25 mouse cellular contexts compared by ENCODE assay signal in the genomic region with DNA sequence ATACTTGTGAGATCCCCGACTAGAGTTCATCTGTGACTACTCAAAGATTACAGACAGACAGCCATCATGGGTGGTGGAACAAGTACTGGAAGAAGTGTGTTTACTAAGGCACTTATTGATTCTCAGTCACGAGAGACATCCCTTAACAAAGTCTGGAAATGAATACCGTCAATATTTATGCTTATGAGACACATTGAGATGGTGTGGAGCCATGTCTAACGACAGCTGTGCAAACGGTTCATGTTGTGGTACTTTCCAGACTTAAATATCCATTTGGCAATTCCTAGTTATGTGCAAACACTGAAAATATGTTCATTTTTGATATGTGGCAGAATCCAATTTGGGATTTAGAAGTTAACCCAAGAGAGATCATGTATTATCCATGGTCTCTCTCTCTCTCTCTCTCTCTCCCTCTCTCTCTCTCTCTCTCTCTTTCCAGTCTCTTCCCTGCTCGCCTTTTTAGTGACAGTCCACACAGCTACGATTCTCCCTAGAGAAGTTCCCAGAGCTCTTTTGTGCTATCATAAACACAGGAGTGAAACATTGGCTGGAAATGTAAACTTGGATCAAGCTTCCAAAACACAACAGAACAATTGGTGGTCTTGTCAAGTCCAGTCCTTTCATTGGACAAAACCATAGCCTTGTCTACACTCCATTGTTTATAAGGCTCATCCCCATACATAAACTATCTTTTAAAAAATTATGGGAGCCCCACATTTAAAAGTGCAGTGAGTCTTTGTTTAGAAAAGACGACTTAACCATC.
DNase-seq lines count a peak whose midpoint lies in the region; ATAC-seq and TF ChIP-seq lines count a peak whose summit lies in the region.
"Had no signal": no experiment of that assay in that cellular context is flagged by ENCODE, and none has a peak within 500 bp of the region (broad histone marks: within the 10 kb centered on the region; RNA-seq: fewer than 3 reads in every experiment).

No protein-coding gene starts in this region.

- WGBS in forebrain, postnatal 0 days = 53% methylated on average over 8 of the region's 8 CpGs
- WGBS in forebrain, embryonic 11.5 days = 88% methylated on average over 8 of the region's 8 CpGs
- whole genome bisulfite sequencing in stomach, embryonic 14.5 days = 43% methylated on average over 8 of the region's 8 CpGs
- WGBS in stomach, postnatal 0 days = 45% methylated on average over 8 of the region's 8 CpGs
- WGBS in lung, postnatal 0 days = 35% methylated on average over 8 of the region's 8 CpGs
- 41% methylated on average over 8 of the region's 8 CpGs for WGBS in stomach, embryonic 16.5 days
- WGBS in liver, embryonic 11.5 days = 77% methylated on average over 8 of the region's 8 CpGs

- TF ChIP-seq CTCF in forebrain, postnatal 0 days (IDR thresholded peaks at IDR 0.05; ENCODE audit: low read depth) = no peak
- TF ChIP-seq CTCF in stomach, postnatal 0 days (IDR thresholded peaks at IDR 0.05; ENCODE audit: low read depth) = no peak
- no peak for TF ChIP-seq CTCF in lung, postnatal 0 days (IDR thresholded peaks at IDR 0.05)

- TF ChIP-seq EP300 in stomach, postnatal 0 days (optimal IDR thresholded peaks at IDR 0.05) = no peak
- peak; percentile 44; the same call in 1 of the 2 replicates for TF ChIP-seq EP300 in lung, postnatal 0 days (IDR thresholded peaks at IDR 0.05)

- DNase-seq in forebrain, postnatal 0 days = peak; percentile 48
- DNase-seq in forebrain, embryonic 11.5 days (ENCODE audit: low spot score) = no peak
- no peak for DNase-seq in stomach, postnatal 0 days (ENCODE audit: low spot score)
- DNase-seq in lung, postnatal 0 days (ENCODE audit: low spot score) = peak; percentile 27
- no peak for DNase-seq in frontal cortex, postnatal 25 days (ENCODE audit: low spot score in 2 of 2)
- no peak for DNase-seq in liver, embryonic 11.5 days (ENCODE audit: low spot score)
- DNase-seq: adrenal gland, postnatal 25 days; cerebellum, adult 8-10 months; cerebellum, postnatal 25 days; heart, postnatal 14 days; kidney, adult 9 months; kidney, postnatal 10 days; midbrain, embryonic 14.5 days; retina, postnatal 1 day; right cerebral cortex, postnatal 14 days had no signal

- no peaks in the 10 kb centered on the region for H3K27me3 ChIP-seq in forebrain, postnatal 0 days (ENCODE audit: insufficient read depth, low read length)
- H3K27me3 ChIP-seq in forebrain, embryonic 11.5 days (ENCODE audit: control insufficient read depth, insufficient read depth, low read length) = no peaks in the 10 kb centered on the region
- H3K27me3 ChIP-seq in stomach, embryonic 14.5 days (ENCODE audit: control insufficient read depth, insufficient read depth, low read length) = no peaks in the 10 kb centered on the region
- no peaks in the 10 kb centered on the region for H3K27me3 ChIP-seq in stomach, postnatal 0 days (ENCODE audit: control insufficient read depth, insufficient read depth, low read length)
- no peaks in the 10 kb centered on the region for H3K27me3 ChIP-seq in lung, postnatal 0 days (replicated peaks; ENCODE audit: insufficient read depth, low read length)
- no peaks in the 10 kb centered on the region for H3K27me3 ChIP-seq in stomach, embryonic 16.5 days (ENCODE audit: control insufficient read depth, insufficient read depth, low read length)
- H3K27me3 ChIP-seq in liver, embryonic 11.5 days (replicated peaks; ENCODE audit: control insufficient read depth, insufficient read depth, low read length) = no peaks in the 10 kb centered on the region
- H3K27me3 ChIP-seq: embryonic facial prominence, embryonic 15.5 days; hindbrain, embryonic 15.5 days; limb, embryonic 12.5 days; neural tube, embryonic 15.5 days had no signal

- no peak overlapping the region for H3K4me3 ChIP-seq in forebrain, postnatal 0 days (ENCODE audit: low read depth, low read length)
- H3K4me3 ChIP-seq in forebrain, embryonic 11.5 days (ENCODE audit: low read depth, low read length) = no peak overlapping the region
- H3K4me3 ChIP-seq in stomach, embryonic 14.5 days (ENCODE audit: low read depth, low read length) = no peak overlapping the region
- H3K4me3 ChIP-seq in stomach, postnatal 0 days (ENCODE audit: low read depth, low read length) = no peak overlapping the region
- no peak overlapping the region for H3K4me3 ChIP-seq in lung, postnatal 0 days (ENCODE audit: low read depth, low read length)
- H3K4me3 ChIP-seq in stomach, embryonic 16.5 days (replicated peaks; ENCODE audit: low read length) = no peak overlapping the region
- H3K4me3 ChIP-seq in liver, embryonic 11.5 days (ENCODE audit: low read depth, low read length) = no peak overlapping the region
- H3K4me3 ChIP-seq: embryonic facial prominence, embryonic 10.5 days; embryonic facial prominence, embryonic 15.5 days; hindbrain, embryonic 10.5 days; hindbrain, embryonic 15.5 days; limb, embryonic 12.5 days; neural tube, embryonic 15.5 days had no signal

- H3K27ac ChIP-seq in forebrain, postnatal 0 days (ENCODE audit: low read depth, low read length) = no peak overlapping the region
- no peak overlapping the region for H3K27ac ChIP-seq in forebrain, embryonic 11.5 days (ENCODE audit: low read depth, low read length)
- H3K27ac ChIP-seq in stomach, embryonic 14.5 days (ENCODE audit: low read length) = peak overlapping the region; percentile 68; the same call in 1 of the 2 replicates
- H3K27ac ChIP-seq in stomach, postnatal 0 days (replicated peaks) = no peak overlapping the region
- no peak overlapping the region for H3K27ac ChIP-seq in lung, postnatal 0 days (ENCODE audit: low read length)
- H3K27ac ChIP-seq in stomach, embryonic 16.5 days (ENCODE audit: low read length) = peak overlapping the region; percentile 57; the same call in 1 of the 2 replicates
- no peak overlapping the region for H3K27ac ChIP-seq in liver, embryonic 11.5 days (ENCODE audit: low read depth, low read length)
- H3K27ac ChIP-seq: embryonic facial prominence, embryonic 10.5 days; embryonic facial prominence, embryonic 15.5 days; hindbrain, embryonic 10.5 days; hindbrain, embryonic 15.5 days; limb, embryonic 12.5 days; neural tube, embryonic 15.5 days had no signal

- no peaks in the 10 kb centered on the region for H3K9me3 ChIP-seq in forebrain, postnatal 0 days (ENCODE audit: low read length)
- H3K9me3 ChIP-seq in forebrain, embryonic 11.5 days (ENCODE audit: control insufficient read depth, low read length) = no peaks in the 10 kb centered on the region
- H3K9me3 ChIP-seq in stomach, embryonic 14.5 days (ENCODE audit: control insufficient read depth, low read depth, low read length) = no peaks in the 10 kb centered on the region
- H3K9me3 ChIP-seq in stomach, postnatal 0 days (ENCODE audit: control insufficient read depth, low read length) = no peaks in the 10 kb centered on the region
- H3K9me3 ChIP-seq in lung, postnatal 0 days (ENCODE audit: low read length) = no peaks in the 10 kb centered on the region
- no peaks in the 10 kb centered on the region for H3K9me3 ChIP-seq in stomach, embryonic 16.5 days (replicated peaks; ENCODE audit: control insufficient read depth, low read length)
- H3K9me3 ChIP-seq in liver, embryonic 11.5 days (ENCODE audit: control insufficient read depth, low read length) = no peaks in the 10 kb centered on the region
- H3K9me3 ChIP-seq: embryonic facial prominence, embryonic 10.5 days; embryonic facial prominence, embryonic 15.5 days; hindbrain, embryonic 10.5 days; hindbrain, embryonic 15.5 days; limb, embryonic 12.5 days; neural tube, embryonic 15.5 days had no signal

- no peaks in the 10 kb centered on the region for H3K4me1 ChIP-seq in forebrain, postnatal 0 days (ENCODE audit: insufficient read depth)
- H3K4me1 ChIP-seq in forebrain, embryonic 11.5 days (replicated peaks; ENCODE audit: control insufficient read depth, insufficient read depth, low read length) = no peaks in the 10 kb centered on the region
- no peaks in the 10 kb centered on the region for H3K4me1 ChIP-seq in stomach, embryonic 14.5 days (ENCODE audit: control insufficient read depth, insufficient read depth, low read length)
- H3K4me1 ChIP-seq in stomach, postnatal 0 days (replicated peaks; ENCODE audit: control insufficient read depth, insufficient read depth) = no peaks in the 10 kb centered on the region
- no peaks in the 10 kb centered on the region for H3K4me1 ChIP-seq in lung, postnatal 0 days (ENCODE audit: insufficient read depth, low read depth, low read length)
- H3K4me1 ChIP-seq in stomach, embryonic 16.5 days (ENCODE audit: control insufficient read depth, insufficient read depth, low read length) = no peaks in the 10 kb centered on the region
- H3K4me1 ChIP-seq in liver, embryonic 11.5 days (replicated peaks; ENCODE audit: control insufficient read depth, insufficient read depth, low read length) = no peaks in the 10 kb centered on the region
- H3K4me1 ChIP-seq: embryonic facial prominence, embryonic 10.5 days; embryonic facial prominence, embryonic 15.5 days; hindbrain, embryonic 10.5 days; hindbrain, embryonic 15.5 days; limb, embryonic 12.5 days; neural tube, embryonic 15.5 days had no signal

- H3K4me2 ChIP-seq in forebrain, postnatal 0 days (ENCODE audit: low read depth) = no peak overlapping the region
- H3K4me2 ChIP-seq in forebrain, embryonic 11.5 days (ENCODE audit: low read depth, low read length, severe bottlenecking) = no peak overlapping the region
- no peak overlapping the region for H3K4me2 ChIP-seq in stomach, embryonic 14.5 days (replicated peaks; ENCODE audit: low read depth, low read length)
- no peak overlapping the region for H3K4me2 ChIP-seq in stomach, postnatal 0 days (replicated peaks; ENCODE audit: low read depth)
- H3K4me2 ChIP-seq in lung, postnatal 0 days (replicated peaks; ENCODE audit: low read depth, low read length) = no peak overlapping the region
- no peak overlapping the region for H3K4me2 ChIP-seq in stomach, embryonic 16.5 days (ENCODE audit: low read depth, low read length)
- no peak overlapping the region for H3K4me2 ChIP-seq in liver, embryonic 11.5 days
- H3K4me2 ChIP-seq: embryonic facial prominence, embryonic 15.5 days; hindbrain, embryonic 15.5 days; limb, embryonic 12.5 days; neural tube, embryonic 15.5 days had no signal

- H3K9ac ChIP-seq in forebrain, postnatal 0 days = no peak overlapping the region
- no peak overlapping the region for H3K9ac ChIP-seq in forebrain, embryonic 11.5 days (ENCODE audit: low read length)
- H3K9ac ChIP-seq in stomach, embryonic 14.5 days (replicated peaks; ENCODE audit: low read depth, low read length) = no peak overlapping the region
- H3K9ac ChIP-seq in stomach, postnatal 0 days (ENCODE audit: low read length) = no peak overlapping the region
- H3K9ac ChIP-seq in lung, postnatal 0 days (replicated peaks; ENCODE audit: low read depth) = no peak overlapping the region
- no peak overlapping the region for H3K9ac ChIP-seq in stomach, embryonic 16.5 days (ENCODE audit: low read length)
- H3K9ac ChIP-seq in liver, embryonic 11.5 days (ENCODE audit: low read depth, low read length) = no peak overlapping the region
- H3K9ac ChIP-seq: embryonic facial prominence, embryonic 15.5 days; hindbrain, embryonic 15.5 days; limb, embryonic 12.5 days; neural tube, embryonic 15.5 days had no signal

- ATAC-seq in forebrain, postnatal 0 days = peak; percentile 88
- no peak for ATAC-seq in forebrain, embryonic 11.5 days (replicated peaks; ENCODE audit: low FRiP score)
- ATAC-seq in stomach, embryonic 14.5 days (ENCODE audit: insufficient number of reproducible peaks, insufficient read depth, low FRiP score, low read depth) = peak; percentile 61; the same call in 1 of the 2 replicates
- ATAC-seq in stomach, postnatal 0 days (ENCODE audit: low FRiP score, low TSS enrichment) = no peak
- ATAC-seq in lung, postnatal 0 days = peak; percentile 50
- peak; percentile 87 for ATAC-seq in stomach, embryonic 16.5 days (ENCODE audit: insufficient read depth, low FRiP score)
- ATAC-seq in liver, embryonic 11.5 days (replicated peaks; ENCODE audit: low FRiP score) = no peak
- ATAC-seq: CD4-positive, CD25-positive, alpha-beta regulatory T cell, adult 4 months; inflammation-experienced regulatory T-cells, adult 6 months had no signal

- H3K36me3 ChIP-seq in forebrain, postnatal 0 days (ENCODE audit: insufficient read depth) = no peaks in the 10 kb centered on the region
- H3K36me3 ChIP-seq in forebrain, embryonic 11.5 days (ENCODE audit: control insufficient read depth, insufficient read depth, low read length) = no peaks in the 10 kb centered on the region
- no peaks in the 10 kb centered on the region for H3K36me3 ChIP-seq in stomach, embryonic 14.5 days (ENCODE audit: control insufficient read depth, insufficient read depth, low read length)
- H3K36me3 ChIP-seq in stomach, postnatal 0 days (ENCODE audit: control insufficient read depth, insufficient read depth, low read length) = no peaks in the 10 kb centered on the region
- no peaks in the 10 kb centered on the region for H3K36me3 ChIP-seq in lung, postnatal 0 days (ENCODE audit: insufficient read depth, low read length)
- no peaks in the 10 kb centered on the region for H3K36me3 ChIP-seq in stomach, embryonic 16.5 days (ENCODE audit: control insufficient read depth, insufficient read depth, low read length)
- H3K36me3 ChIP-seq in liver, embryonic 11.5 days (ENCODE audit: control insufficient read depth, insufficient read depth, low read length) = no peaks in the 10 kb centered on the region
- H3K36me3 ChIP-seq: embryonic facial prominence, embryonic 10.5 days; embryonic facial prominence, embryonic 15.5 days; hindbrain, embryonic 10.5 days; hindbrain, embryonic 15.5 days; limb, embryonic 12.5 days; neural tube, embryonic 15.5 days had no signal

Comparison
In these comparisons a context has a peak if more than half of its experiments do, and no peak if none do; other contexts are left out.
1. ATAC-seq: peak in forebrain, postnatal 0 days (single experiment), stomach, embryonic 14.5 days (single experiment), lung, postnatal 0 days (single experiment) and stomach, embryonic 16.5 days (single experiment); none in forebrain, embryonic 11.5 days (single experiment), stomach, postnatal 0 days (single experiment) and liver, embryonic 11.5 days (single experiment).
2. DNase-seq: peak in forebrain, postnatal 0 days (single experiment) and lung, postnatal 0 days (single experiment); none in forebrain, embryonic 11.5 days (single experiment), stomach, postnatal 0 days (single experiment), frontal cortex, postnatal 25 days (0 of 2) and liver, embryonic 11.5 days (single experiment).
3. H3K27ac ChIP-seq: peak in stomach, embryonic 14.5 days (single experiment) and stomach, embryonic 16.5 days (single experiment); none in forebrain, postnatal 0 days (single experiment), forebrain, embryonic 11.5 days (single experiment), stomach, postnatal 0 days (single experiment), lung, postnatal 0 days (single experiment) and liver, embryonic 11.5 days (single experiment).